Mouse (Mus musculus) embryonic stem cell, embryonic (primary cell): ENCODE results near the gene Fgfr2.

ENCODE experiments used
- CTCF ChIA-PET, 4 experiments: fragments of 300-600 bp in 2 of 4; fragments of 350-600 bp in 2 of 4; sonication (Branson Sonifier 250); formaldehyde crosslinking; loops; one replicate each; lab custom pipeline; 2022; ENCODE audit warnings: inconsistent platforms in 2 of 4; lab: Charles Lee
- POLR2A ChIA-PET, 4 experiments: fragments of 300-600 bp in 2 of 4; fragments of 350-600 bp in 2 of 4; sonication (Branson Sonifier 250); formaldehyde crosslinking; loops; one replicate each; lab custom pipeline; 2022; ENCODE audit warnings: antibody characterized with exemption in 4 of 4, inconsistent platforms in 1 of 4; lab: Charles Lee

Gene Fgfr2

DNA sequence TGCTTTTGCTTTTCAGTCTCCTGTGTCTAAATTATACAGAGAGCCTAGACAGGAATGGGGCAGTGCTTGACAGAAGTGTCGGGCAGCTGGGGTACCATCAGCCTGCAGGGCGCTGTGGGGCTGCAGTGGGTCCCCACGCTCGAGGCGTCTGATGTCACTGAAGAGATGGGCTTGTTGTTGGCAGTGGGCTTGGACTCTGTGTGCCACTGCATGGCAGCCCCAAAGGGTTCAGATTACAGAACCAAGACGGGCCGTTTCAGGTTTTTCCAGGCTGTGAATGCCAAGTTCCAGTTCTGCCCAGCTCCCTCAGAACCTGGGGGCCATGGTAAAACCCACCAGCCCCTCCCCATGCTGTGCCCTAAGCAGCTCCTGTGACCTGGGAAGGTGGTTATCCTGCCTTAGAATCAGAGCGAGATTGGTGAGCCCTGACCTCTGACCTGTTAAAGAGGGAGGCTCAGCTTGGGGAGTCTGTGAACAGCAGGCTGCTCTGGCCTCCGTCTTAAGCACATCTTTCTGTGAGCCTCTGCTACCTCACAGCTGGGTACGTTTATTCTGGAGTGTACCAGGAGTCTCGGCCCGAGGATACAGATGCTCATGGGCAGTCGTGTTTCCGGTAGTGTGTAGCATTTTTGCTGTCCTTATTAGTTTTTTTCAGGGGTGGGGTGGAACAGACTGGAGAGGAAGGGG lies 465.6 kb downstream of the Fgfr2 start:
- CTCF ChIA-PET = interaction anchor here (0.6 to 6.6 kb wide), 30 partner anchors 8 to 1045 kb away, joined by 3 to 132 read pairs (median 4); partner anchors contain the start of genes Abraxas2 (in 1 of the 4) and Fam53b (in 1 of the 4)

DNA sequence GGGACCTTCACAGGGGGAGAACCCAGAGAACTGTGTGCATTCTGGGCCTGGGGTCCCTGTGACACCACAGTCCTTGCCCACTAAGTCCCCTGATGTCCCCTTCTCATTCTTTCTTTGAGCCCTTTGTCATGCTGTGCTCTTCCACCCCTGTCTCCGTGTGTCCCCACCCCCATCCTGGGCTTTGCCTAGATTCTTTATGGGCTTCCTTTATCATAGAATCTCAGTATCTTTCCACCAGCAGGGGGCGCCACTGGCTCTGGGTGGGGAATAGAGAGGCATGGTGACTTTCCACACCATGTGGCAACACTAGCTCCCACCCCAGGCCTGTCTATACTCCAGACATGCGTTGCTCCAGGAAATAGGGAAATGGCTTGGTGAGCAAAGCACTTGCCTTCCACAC lies 466.6 kb downstream of the Fgfr2 start:
- ChIA-PET POLR2A (interaction anchor here in 3 of 4 experiments (0.5 to 5.3 kb wide), 17 partner anchors 9 to 409 kb away, joined by 3 to 54 read pairs (median 4); partner anchors contain the start of genes Fam53b (in 2 of the 3) and Abraxas2 (in 1 of the 3)), CTCF (interaction anchor here (0.5 to 6.6 kb wide), 46 partner anchors 14 to 360 kb away, joined by 3 to 132 read pairs (median 5); partner anchors contain the start of genes Abraxas2 (in 2 of the 4) and Fam53b (in 1 of the 4))

More for the DNA sequence above, 465.6 kb downstream of the Fgfr2 start:
- POLR2A ChIA-PET = interaction anchor here (0.6 to 5.3 kb wide), 18 partner anchors 15 to 245 kb away, joined by 3 to 54 read pairs (median 7); partner anchors contain the start of genes Abraxas2 (in 1 of the 4), Eef1akmt2 (in 1 of the 4) and Fam53b (in 1 of the 4)

DNA sequence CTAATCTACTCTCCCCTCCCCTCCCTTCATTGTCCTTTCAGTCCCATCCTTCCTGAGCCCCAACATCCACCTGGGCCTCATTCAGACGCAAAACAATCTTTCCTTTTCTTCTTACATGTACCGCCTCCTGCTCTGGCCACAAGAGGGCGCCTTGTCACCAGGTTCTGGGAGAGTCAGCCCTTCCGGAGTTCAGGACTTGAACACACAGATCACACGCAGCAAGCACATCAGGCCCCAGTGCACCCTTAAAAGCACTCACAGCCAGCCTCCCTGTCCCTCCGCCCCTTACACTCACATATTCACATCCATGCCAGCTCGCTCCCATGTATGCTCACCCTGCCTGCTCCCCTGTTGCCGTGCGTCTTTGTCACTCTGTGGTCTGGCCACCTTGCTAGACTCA lies 467.1 kb downstream of the Fgfr2 start:
- ChIA-PET POLR2A (interaction anchor here in 3 of 4 experiments (0.5 to 5.3 kb wide), 16 partner anchors 9 to 408 kb away, joined by 3 to 54 read pairs (median 4); partner anchors contain the start of genes Abraxas2 (in 1 of the 3) and Fam53b (in 1 of the 3)), CTCF (interaction anchor here (0.6 to 6.6 kb wide), 38 partner anchors 10 to 597 kb away, joined by 3 to 132 read pairs (median 6); partner anchors contain the start of genes Abraxas2 (in 2 of the 4) and Fam53b (in 1 of the 4))

- POLR2A ChIA-PET = interaction anchor here in 3 of 4 experiments (0.6 to 1.3 kb wide), 6 partner anchors 27 to 475 kb away, joined by 3 to 7 read pairs (median 3); no protein-coding TSS in a partner anchor
- CTCF ChIA-PET = interaction anchor here in 3 of 4 experiments (1.0 to 6.6 kb wide), 6 partner anchors 16 to 243 kb away, joined by 3 to 132 read pairs (median 5); no protein-coding TSS in a partner anchor
These were observed 468.7 kb downstream of the Fgfr2 start for GRCm38 (mm10) chr7:132654412-132654811.

GRCm38 (mm10) chr7:132646514-132646913 lies 476.6 kb downstream of the Fgfr2 start:
- ChIA-PET CTCF (interaction anchor here in 1 of 4 experiments (1.7 kb wide), 1 partner anchor 9 kb away, joined by 4 read pairs; no protein-coding TSS in a partner anchor), POLR2A (interaction anchor here in 1 of 4 experiments (1.3 kb wide), 1 partner anchor 250 kb away, joined by 3 read pairs; no protein-coding TSS in a partner anchor)

GRCm38 (mm10) chr7:132644605-132645279 lies 478.4 kb downstream of the Fgfr2 start:
- POLR2A ChIA-PET = interaction anchor here in 2 of 4 experiments (0.6 to 1.2 kb wide), 3 partner anchors 21 to 382 kb away, joined by 3 to 4 read pairs (median 3); no protein-coding TSS in a partner anchor

GRCm38 (mm10) chr7:132641606-132642005 lies 481.5 kb downstream of the Fgfr2 start:
- ChIA-PET CTCF (no interaction called here), POLR2A (interaction anchor here in 1 of 4 experiments (1.1 kb wide), 1 partner anchor 66 kb away, joined by 4 read pairs; the partner anchor contains the start of gene Oat)

More at GRCm38 (mm10) chr7:132644605-132645279, 478.4 kb downstream of the Fgfr2 start:
- CTCF ChIA-PET = no interaction called here

DNA sequence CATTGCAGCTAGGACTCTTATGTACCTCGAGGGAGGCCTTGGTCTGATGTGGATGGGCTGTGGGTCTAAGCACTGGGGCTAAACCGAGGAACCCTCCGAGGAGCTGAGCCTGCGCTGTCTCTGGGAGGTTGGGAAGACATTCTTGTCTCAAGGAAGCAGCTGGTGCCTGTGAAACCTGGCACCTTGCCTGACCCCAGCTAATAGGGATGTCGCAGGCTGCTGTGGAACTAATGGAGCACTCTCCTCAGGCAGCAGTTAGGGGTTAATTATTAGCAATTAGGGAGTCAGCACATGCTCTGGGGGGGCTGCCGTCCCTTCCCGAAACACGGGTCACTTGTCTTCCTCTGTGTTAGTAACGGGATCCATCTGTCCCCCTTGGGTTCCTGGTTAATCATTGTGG lies 482.2 kb downstream of the Fgfr2 start:
- ChIA-PET POLR2A (interaction anchor here in 3 of 4 experiments (0.6 to 1.6 kb wide), 4 partner anchors 65 to 1321 kb away, joined by 4 to 7 read pairs (median 5); partner anchors contain the start of gene Oat (in 1 of the 3)), CTCF (interaction anchor here in 2 of 4 experiments (0.6 kb wide), 2 partner anchors 89 to 195 kb away, joined by 4 read pairs; no protein-coding TSS in a partner anchor)

GRCm38 (mm10) chr7:132638446-132639087 lies 484.6 kb downstream of the Fgfr2 start:
- ChIA-PET POLR2A (interaction anchor here (0.5 to 4.6 kb wide), 10 partner anchors 9 to 63 kb away, joined by 3 to 24 read pairs (median 4); partner anchors contain the start of genes Oat (in 2 of the 4) and Lhpp (in 1 of the 4)), CTCF (interaction anchor here (0.6 to 3.3 kb wide), 58 partner anchors 9 to 1189 kb away, joined by 3 to 29 read pairs (median 4); partner anchors contain the start of genes Lhpp (in 3 of the 4), Oat (in 3 of the 4) and Abraxas2 (in 1 of the 4))

GRCm38 (mm10) chr7:132637292-132637691 lies 485.9 kb downstream of the Fgfr2 start:
- ChIA-PET CTCF (interaction anchor here in 1 of 4 experiments (0.6 to 3.3 kb wide), 5 partner anchors 81 to 656 kb away, joined by 3 to 29 read pairs (median 3); no protein-coding TSS in a partner anchor), POLR2A (interaction anchor here in 2 of 4 experiments (0.7 to 4.6 kb wide), 5 partner anchors 49 to 260 kb away, joined by 3 to 24 read pairs (median 4); partner anchors contain the start of gene Oat (in 2 of the 2))

- ChIA-PET POLR2A (interaction anchor here in 3 of 4 experiments (0.6 to 1.2 kb wide), 4 partner anchors 20 to 356 kb away, joined by 3 read pairs; no protein-coding TSS in a partner anchor), CTCF (interaction anchor here in 1 of 4 experiments (1.0 kb wide), 1 partner anchor 266 kb away, joined by 3 read pairs; no protein-coding TSS in a partner anchor)
These were observed 491.8 kb downstream of the Fgfr2 start for GRCm38 (mm10) chr7:132631313-132631712.

DNA sequence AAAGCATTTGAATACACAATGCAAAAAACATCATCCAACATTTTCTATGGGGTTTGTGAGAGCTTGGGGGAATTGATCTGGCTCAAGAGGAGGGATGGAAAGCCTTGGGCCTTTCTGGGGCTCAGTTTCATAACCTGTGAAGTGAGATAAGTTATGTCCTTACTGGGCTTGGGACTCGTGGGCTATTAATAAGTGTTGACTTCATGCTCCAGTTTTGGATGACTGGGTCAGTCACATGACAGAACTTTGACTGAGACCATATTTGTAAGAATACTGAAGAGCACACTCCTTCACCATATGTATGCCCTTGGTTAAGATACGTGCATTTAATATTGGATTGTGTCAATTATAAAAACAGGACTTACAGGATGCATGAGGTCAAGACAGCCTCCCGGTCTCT lies 495.7 kb downstream of the Fgfr2 start:
- ChIA-PET CTCF (no interaction called here), POLR2A (no interaction called here)

DNA sequence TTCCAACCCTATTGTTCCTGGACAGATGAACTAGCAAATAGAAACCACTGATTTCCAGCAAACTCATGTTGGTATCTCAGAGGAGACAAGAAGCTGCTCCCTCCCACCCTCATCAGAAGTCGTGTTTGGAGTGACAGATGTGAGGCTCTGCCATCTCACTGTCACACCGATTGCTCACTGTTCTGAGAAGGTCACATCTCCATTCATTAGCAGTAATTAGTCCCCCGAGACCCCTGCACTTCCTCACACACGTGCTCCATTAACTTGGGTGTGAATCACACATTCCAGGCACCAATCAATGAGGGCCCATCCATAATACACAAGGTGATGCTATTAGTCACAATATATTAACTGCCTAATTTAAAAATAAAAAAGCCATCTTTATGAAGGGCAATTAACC lies 497.0 kb downstream of the Fgfr2 start:
- ChIA-PET CTCF (interaction anchor here in 1 of 4 experiments (1.4 kb wide), 1 partner anchor 13 kb away, joined by 4 read pairs; no protein-coding TSS in a partner anchor), POLR2A (interaction anchor here in 1 of 4 experiments (2.1 kb wide), 1 partner anchor 51 kb away, joined by 9 read pairs; the partner anchor contains the start of gene Oat)

DNA sequence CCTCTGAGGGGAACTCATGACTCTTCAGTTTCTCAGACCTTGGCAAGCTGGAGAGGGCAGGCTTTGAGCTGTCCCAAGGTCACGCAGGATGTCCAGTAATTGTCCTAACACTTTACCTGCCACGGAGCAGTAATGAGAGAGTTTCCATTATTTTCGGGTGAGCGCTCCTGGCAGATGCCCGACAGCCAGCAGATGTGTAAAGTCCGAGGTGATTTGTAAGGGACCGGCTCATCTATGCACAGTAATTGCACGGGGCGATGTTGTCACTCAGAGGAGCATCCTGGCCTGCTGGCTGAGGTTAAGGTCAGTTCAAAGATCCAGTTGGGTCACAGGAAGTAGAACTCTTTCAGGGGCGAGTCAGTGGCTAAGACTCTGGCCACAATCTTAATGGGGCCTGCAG lies 499.0 kb downstream of the Fgfr2 start:
- CTCF ChIA-PET = interaction anchor here in 2 of 4 experiments (0.5 to 1.6 kb wide), 3 partner anchors 14 to 72 kb away, joined by 3 to 9 read pairs (median 5); no protein-coding TSS in a partner anchor

GRCm38 (mm10) chr7:132619975-132620918 lies 502.9 kb downstream of the Fgfr2 start:
- CTCF ChIA-PET = no interaction called here
- POLR2A ChIA-PET = interaction anchor here in 2 of 4 experiments (1.0 to 2.0 kb wide), 3 partner anchors 9 to 35 kb away, joined by 3 to 4 read pairs (median 4); partner anchors contain the start of gene Lhpp (in 1 of the 2)

More for the DNA sequence above, 499.0 kb downstream of the Fgfr2 start:
- POLR2A ChIA-PET = interaction anchor here in 1 of 4 experiments (2.1 kb wide), 1 partner anchor 49 kb away, joined by 9 read pairs; the partner anchor contains the start of gene Oat
